Mouse (Mus musculus) regulatory T cell (primary cell): ENCODE measurements at regions not wholly inside any gene's neighbourhood (a gene's known extent, or its start where the extent isn't known, plus 50 kb on each side); places are given as distances from the start of the nearest gene placed in this dataset.

Experiments
- in situ Hi-C: fragments of 300-600 bp; cut with MboI, MseI; formaldehyde crosslinking; loops from one replicate; pipeline ENCODE4 v1.15.1; 2025; ENCODE audit warnings: high pct_unique_total_duplicates

GRCm38 (mm10) chr9:14090454-14090853 is 184.4 kb upstream of the Sesn3 start:
- in situ Hi-C loops = no loop called here

- in situ Hi-C loops = no loop called here
These were observed 183.6 kb upstream of the Sesn3 start for GRCm38 (mm10) chr9:14091099-14091930.

DNA sequence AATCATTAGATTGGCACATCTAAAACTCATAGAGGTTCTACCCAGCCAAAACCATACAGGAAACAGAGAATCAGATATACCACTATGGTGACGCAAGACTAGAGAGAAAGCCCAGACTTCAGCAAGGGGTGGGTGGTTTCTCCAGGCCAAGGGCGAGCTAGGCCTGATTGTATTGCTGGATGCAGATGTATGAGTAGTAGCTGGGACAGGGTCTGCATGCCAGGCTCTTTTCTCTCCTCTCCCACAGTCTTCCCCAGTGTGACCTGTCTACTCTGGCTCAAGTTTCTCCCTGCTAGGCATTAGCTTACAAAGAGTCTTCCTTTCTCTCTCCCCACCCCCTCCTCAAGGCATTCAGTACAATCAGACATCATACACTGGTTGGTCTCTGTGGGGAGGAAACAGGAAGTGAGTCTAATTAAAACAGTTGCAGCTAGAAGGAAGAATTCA is 181.8 kb upstream of the Sesn3 start:
- in situ Hi-C loops = no loop called here

DNA sequence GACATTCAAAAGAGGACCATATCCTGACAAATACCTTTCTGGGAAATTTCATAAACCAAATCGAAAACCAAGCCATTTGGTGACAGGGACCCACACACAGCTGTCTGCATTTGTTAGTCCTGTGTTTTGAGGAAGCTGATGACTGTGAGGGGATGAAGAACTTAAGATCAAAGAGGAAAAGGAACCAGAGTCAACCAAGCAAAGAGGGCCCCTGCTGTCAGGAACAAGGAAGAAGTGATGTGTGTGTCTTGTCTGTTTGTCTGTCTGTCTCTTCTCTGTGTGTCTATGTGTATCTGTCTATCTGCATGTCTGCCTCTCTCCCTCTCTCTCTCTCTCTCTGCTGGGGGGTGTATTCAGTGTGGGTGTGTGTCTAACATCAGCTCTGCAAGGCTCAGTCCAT is 171.3 kb upstream of the Sesn3 start:
- in situ Hi-C loops = no loop called here

GRCm38 (mm10) chr9:14104921-14105320 is 169.9 kb upstream of the Sesn3 start:
- in situ Hi-C loops = no loop called here

DNA sequence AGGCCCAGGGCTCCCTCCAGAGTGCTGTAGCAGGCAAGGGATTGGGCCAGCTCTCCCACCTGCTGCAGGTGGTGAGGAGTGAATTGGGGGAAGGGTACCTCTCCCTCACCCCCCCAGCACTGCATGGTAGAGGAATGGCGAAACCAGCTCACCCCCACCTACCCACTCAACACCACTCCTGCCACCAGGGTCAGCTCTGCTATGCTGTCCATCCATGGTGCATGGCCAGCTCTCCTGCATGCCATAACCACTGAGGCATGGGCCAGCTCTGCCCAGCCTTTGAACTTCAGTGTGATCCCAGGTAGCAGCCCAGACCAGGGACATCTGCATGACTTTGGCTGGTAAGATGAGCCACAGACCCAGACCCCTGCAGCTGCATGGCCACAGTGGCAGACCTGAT is 168.5 kb upstream of the Sesn3 start:
- in situ Hi-C loops = no loop called here

DNA sequence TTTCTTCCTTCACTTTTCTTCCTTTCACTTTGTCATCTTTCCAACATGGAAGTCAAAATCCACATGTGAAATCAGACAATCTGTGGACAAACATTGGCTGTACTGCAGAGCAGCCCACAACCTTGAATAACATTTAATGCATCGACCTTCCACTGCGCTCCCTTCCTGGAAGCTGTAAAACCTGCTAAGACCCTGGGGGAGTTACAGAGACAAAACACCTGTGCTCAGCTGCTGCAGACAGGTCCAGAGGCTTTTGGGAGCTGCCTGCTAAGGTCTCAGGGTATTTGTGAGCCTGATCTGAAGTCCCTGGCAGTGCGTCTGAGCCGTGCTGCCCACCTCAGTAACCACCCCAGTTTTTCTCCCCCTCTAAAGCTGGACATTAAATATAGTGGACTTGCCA is 166.1 kb upstream of the Sesn3 start:
- in situ Hi-C loops = no loop called here

DNA sequence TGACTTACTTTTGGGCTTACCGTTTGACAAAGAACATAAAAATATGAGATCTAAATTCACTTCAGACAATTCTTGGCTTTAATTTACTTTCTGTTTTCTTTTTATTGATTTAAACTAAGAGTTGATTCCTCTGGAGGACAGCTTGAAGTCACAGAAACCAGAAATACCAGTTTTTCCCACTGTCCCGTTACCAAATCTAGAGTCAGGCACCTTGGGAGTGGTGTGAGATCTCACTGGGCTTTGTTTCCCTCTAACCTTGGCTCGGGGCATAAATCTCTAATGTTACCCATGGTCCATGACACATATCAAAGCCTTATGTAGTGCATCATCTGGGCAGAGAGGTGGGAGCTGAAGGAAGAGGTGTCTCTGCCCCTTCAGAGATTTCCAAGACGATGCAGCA is 165.4 kb upstream of the Sesn3 start:
- in situ Hi-C loops = no loop called here

DNA sequence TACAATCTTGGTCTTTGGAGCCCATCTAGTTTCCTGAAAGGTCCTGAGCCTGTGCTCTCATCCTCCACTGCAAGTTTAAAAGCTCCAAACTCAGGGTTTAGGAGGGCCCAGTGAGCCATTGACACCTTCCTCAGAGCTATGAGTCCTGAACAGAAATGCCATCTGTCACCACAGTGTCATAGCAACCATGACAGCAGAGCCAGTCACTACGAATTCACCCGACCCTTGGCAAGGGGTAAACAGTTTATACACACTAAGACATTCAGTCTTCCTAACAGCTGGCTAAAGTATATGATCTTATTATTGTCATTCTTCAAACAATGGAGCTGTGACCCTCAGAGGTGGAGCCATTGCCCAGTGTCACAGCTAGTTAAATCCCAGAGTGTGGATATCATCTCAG is 163.2 kb upstream of the Sesn3 start:
- in situ Hi-C loops = no loop called here

DNA sequence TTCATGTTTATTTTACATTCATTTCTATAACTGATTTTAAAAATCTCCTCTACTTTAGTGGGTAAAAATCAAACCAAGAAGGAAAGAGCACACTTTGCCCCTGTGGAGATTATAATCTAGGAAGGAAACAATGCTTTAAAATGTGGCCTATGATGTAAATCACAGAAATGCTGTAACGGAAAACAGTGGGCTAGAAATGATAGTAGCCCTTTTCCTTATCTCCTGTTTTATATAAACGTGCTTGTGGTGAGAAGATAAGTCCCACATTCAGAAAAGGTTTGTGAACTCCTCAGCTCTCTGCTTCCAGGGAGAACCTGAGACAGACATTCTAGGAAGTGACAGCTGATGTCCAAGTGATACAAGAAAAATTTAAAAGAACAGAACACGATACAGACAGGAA is 159.3 kb upstream of the Sesn3 start:
- in situ Hi-C loops = no loop called here

DNA sequence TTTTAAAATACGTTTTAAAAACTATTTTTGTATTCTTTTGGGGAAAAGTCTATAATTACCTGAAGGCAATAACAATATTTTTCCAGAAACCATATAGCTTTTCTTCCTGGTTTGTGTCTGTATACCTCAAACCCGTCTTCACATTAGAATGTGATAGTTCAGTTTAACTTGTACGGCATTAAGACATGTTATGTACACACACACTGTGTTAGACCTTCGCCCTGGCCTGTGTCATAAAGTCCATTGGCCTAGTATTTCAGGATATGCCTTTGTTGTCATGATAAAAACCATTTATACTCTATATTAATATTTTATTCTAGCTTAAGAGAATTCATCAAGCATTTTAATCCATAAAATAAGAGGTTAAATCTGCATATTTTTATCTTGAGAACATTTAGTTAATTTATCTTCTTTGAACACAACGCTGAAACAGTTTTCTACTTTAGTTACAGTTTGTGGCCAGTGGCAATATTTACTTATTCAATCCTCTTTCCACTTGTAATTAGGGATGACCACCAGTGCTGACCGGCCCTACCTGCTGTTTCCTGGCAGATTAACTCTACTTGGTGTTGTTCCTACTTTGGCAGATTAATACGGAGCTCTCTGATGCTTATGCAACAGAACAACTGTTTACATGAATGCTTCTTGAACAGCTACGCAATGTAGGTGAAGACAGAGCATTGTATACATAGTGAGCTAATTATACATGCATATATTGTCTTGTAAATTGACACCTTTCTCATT is 158.6 kb upstream of the Sesn3 start:
- in situ Hi-C loops = no loop called here

GRCm38 (mm10) chr9:14133372-14133771 is 141.5 kb upstream of the Sesn3 start:
- in situ Hi-C loops = loop anchor here (5.0 kb wide), 1 partner anchor 66 kb away; no protein-coding TSS in a partner anchor

DNA sequence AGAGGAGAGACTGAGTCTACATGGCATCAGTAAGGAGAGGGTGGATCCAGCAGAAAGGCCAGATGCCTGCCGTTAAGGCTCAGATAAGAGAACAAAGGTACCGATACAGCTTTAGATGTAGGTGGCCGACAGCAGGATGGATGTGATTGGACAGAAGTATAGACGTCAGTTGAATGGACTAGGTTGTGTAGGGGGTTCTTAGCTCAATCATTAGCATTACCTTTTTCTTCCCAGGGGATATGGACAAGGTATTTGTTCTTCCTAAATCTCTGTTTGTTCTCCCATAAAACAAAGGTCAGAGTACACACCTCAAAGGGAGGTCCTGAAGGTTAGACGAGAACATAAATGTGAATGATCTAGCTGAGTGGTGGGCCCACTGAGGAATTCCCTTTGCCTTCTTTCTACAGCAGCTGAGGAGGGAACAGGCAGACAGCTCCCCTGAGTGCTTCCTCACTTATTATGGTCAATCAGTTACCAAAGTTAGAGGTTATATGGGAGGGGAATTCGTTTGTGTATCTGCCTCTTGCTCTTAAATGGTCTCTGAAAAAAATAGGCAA is 139.9 kb upstream of the Sesn3 start:
- in situ Hi-C loops = loop anchor here (5.0 kb wide), 1 partner anchor 68 kb away; no protein-coding TSS in a partner anchor

DNA sequence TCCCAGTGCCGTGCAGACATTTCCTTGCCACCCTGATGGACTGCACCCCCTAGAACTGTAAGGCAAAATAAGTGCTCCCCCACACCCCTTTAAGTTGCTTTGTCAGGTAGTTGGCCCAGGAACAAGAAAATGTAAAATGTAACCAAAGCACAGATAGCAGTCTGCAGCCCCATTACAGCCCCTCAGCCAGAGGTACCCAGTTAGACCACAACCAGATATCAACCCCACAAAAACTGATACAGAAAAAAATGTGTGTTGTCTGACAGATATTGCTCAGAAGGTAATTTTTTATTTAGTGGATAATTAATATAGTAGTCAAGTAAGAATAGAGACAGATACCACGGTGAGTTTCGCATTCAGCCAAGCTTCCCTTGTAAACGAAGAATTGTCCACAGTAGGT is 133.5 kb upstream of the Sesn3 start:
- in situ Hi-C loops = loop anchor here (5.0 kb wide), 1 partner anchor 46 kb away; no protein-coding TSS in a partner anchor

DNA sequence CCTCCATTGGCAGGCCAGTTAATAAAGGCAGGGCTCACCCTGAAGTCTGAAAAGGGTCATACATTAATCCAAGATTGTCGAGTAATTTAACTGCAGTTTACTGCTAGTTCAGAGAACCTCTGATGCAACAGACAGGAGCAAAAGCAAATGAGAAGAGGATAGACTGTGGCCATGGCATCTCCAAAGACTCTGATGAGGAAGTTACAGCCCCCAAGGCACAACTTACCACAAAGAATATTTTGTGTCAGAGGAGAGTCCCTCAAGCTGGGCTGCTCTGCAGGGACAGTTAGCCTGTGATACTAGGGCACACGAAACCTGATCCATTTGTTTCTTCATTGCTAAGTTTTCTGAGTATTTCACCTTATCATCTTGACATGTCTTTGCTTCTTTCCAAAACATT is 130.9 kb upstream of the Sesn3 start:
- in situ Hi-C loops = loop anchor here (5.0 kb wide), 1 partner anchor 43 kb away; no protein-coding TSS in a partner anchor

DNA sequence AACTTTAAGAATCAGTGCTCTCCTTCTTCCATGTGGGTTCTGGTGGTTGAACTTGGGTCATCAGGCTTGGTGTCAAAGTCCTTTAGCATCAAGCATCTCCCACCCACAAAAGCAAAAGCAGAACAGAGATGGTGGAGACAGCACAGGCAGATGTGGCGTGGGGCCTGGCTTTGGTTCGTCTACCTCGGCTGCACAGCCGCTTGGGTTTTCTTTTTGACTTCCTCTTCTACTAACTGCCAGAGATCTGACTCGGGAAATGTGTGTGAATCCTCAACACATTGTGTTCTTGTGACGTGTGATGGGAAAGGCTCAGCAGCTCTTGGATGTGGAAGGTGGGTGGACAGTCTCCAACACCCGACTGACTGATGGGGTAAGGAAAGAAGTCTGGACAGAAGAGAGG is 127.8 kb upstream of the Sesn3 start:
- in situ Hi-C loops = no loop called here

DNA sequence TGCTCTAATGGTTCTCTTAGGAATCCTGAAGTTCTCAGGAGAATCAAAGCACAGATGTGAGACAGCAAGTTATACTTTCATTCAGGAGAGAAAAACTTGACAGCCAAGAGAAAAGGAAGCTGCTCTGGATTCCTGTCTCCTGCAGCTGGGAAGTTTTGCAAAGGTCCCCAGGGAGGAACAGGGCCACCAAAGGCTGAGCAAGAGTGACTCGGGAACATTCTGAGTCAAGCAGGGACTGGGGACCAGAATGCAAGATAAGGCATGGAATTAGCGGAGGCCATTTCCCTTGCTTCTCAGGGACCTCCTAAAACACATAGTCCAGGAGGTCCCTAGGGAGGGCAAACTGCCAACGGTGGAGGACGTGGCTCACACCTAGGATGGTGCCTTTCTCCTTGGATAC is 127.1 kb upstream of the Sesn3 start:
- in situ Hi-C loops = no loop called here

GRCm38 (mm10) chr9:14150288-14150687 is 124.6 kb upstream of the Sesn3 start:
- in situ Hi-C loops = no loop called here

DNA sequence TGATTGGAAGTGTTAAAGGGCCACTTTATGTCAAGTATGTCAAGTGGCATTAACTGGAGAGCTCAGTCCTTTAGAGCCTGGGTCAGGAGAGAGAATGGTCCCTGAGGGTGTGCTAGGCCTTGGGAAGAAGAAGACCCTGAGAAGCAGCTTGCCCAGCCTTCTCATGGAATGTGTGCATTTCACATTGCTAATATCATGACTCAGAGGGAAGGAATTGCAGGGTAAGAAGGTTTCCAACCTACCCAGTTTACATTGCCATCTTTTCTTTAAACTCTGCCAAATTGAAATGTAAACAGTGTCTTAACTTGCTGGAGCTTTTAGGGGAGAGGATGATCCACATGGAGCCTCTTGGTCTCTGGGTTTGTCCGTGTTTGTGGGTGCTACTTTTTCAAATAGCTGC is 117.9 kb upstream of the Sesn3 start:
- in situ Hi-C loops = no loop called here

DNA sequence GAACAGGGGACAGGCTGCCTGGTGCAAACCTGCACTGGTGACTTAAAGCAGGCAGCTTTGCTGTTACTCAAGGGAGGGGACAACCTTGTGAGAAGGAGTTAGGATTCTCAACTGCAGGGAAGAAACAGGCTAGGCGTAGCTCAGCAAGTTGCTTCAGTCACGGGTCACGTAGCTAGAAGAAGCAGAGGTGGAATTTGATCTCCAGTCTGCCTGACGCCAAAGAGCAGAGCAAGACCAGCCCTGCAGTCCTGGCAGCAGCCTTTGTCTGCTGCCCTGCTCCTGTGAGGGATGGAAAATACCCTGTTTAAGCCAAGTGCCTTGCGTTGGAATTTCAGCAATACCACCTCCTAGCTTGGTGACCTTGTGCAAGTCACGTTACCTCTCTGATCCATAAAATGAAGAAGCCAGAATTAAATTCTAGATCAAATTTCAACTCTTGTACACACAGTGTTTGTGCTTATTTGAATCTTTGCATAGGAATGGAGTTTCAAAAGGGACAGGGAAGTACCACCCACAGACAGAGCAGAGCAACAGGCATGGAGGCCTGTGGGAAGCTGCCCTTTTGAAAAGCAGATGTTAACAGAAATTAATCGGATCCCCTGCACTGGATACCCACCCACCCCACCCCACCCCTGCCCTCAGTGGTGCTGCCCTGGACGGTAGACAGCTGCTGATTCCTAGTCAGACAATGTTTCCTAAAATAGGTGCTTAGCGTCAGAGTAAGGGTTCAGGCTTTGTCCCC is 116.6 kb upstream of the Sesn3 start:
- in situ Hi-C loops = no loop called here

DNA sequence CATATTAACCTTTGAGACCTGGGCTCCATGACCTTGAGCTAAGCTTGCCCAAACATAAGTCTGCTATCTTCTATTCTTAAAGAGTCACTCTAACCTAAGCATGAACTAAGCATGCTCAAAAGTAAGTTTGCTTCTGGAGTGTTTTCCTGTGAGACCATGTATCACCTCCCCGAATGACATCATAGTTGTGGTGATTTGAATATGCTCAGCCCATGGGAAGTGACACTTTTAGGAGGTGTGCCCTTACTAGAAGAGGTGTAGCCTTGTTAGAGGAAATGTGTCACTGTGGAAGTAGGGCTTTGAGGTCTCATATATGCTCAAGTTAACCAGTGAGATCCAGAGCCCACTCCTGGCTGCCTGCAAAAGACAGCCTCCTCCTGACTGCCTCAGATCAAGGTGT is 114.7 kb upstream of the Sesn3 start:
- in situ Hi-C loops = loop anchor here (10.0 kb wide), 1 partner anchor 115 kb away; no protein-coding TSS in a partner anchor
